Mouse (Mus musculus) heart, embryonic 13.5 days (tissue): Measurements from ENCODE around the gene Dmrt3. TPM values are rescaled to one million over a fixed set of nuclear protein-coding genes. Genes with fewer than 3 reads are reported as not detected.

Source experiments
- ATAC-seq: fragments of 200-750 bp; cut with Nextera tagmentation; 2 replicates; pipeline ENCODE4 v1.8.0; 2017; ENCODE audit warnings: moderate TSS enrichment; ENCODE audit not compliant: insufficient number of reproducible peaks, low FRiP score, low TSS enrichment; ENCODE audit errors: extremely low read depth
- H3K27ac ChIP-seq: fragments of 300-500 bp; sonication (generic); replicated peaks from 2 replicates; pipeline ENCODE4 v1.5.1; 2015; ENCODE audit warnings: moderate library complexity, mild to moderate bottlenecking, inconsistent platforms
- H3K27me3 ChIP-seq: fragments of 300-500 bp; sonication (generic); replicated peaks from 2 replicates; pipeline ENCODE4 v1.6.1; 2015; ENCODE audit warnings: mild to moderate bottlenecking, inconsistent platforms
- H3K36me3 ChIP-seq: fragments of 300-500 bp; sonication (generic); 2 replicates; pipeline ENCODE4 v1.6.1; 2015; ENCODE audit warnings: mild to moderate bottlenecking, inconsistent platforms
- H3K4me1 ChIP-seq: fragments of 300-500 bp; sonication (generic); 2 replicates; pipeline ENCODE4 v1.6.1; 2015; ENCODE audit warnings: inconsistent platforms
- H3K4me2 ChIP-seq: fragments of 300-500 bp; sonication (generic); 2 replicates; pipeline ENCODE4 v1.6.1; 2015; ENCODE audit warnings: inconsistent platforms, mild to moderate bottlenecking, moderate library complexity
- H3K4me3 ChIP-seq: fragments of 300-500 bp; sonication (generic); 2 replicates; pipeline ENCODE4 v1.5.1; 2015; ENCODE audit warnings: moderate library complexity, mild to moderate bottlenecking, inconsistent platforms
- H3K9ac ChIP-seq: fragments of 300-500 bp; sonication (generic); 2 replicates; pipeline ENCODE4 v1.6.1; 2015; ENCODE audit warnings: inconsistent platforms, mild to moderate bottlenecking, moderate library complexity
- H3K9me3 ChIP-seq: fragments of 300-500 bp; sonication (generic); 2 replicates; pipeline ENCODE4 v1.6.1; 2016; ENCODE audit warnings: inconsistent platforms
- WGBS: fragments of 180-500 bp; shearing (Covaris S2); methylation state at CpG from one replicate; pipeline ENCODE4 v1.1.7; 2015; ENCODE audit warnings: mixed read lengths; 5-methylcytosine and 5-hydroxymethylcytosine counted together
- polyA plus RNA-seq: library from polyadenylated mRNA; unstranded; fragments of >200 nt; fragmentation: Nextera tagmentation; extraction: Ambion mirVana; gene quantifications from 2 replicates; pipeline ENCODE4 v1.2.1, GENCODE M21; 2015

Dmrt3 gene
- polyA plus RNA-seq, 1 experiment from 2014 or later: 0.08 TPM

GRCm38 (mm10) chr19:25608206-25608580 is 1.9 kb upstream of the Dmrt3 start:
- peaks cover 99% of the 10 kb centered on the region for H3K27me3 ChIP-seq
- H3K4me2 ChIP-seq: no peak overlapping the region
- WGBS: 5% methylated on average over 7 of the region's 7 CpGs
- H3K9ac ChIP-seq: no peak overlapping the region
- no peak for ATAC-seq
- peaks cover 32% of the 10 kb centered on the region for H3K4me1 ChIP-seq
- H3K9me3 ChIP-seq: no peaks in the 10 kb centered on the region
- no peaks in the 10 kb centered on the region for H3K36me3 ChIP-seq
- no peak overlapping the region for H3K27ac ChIP-seq
- no peak overlapping the region for H3K4me3 ChIP-seq

GRCm38 (mm10) chr19:25608961-25609850 is 895 bp upstream of the Dmrt3 start:
- peaks cover 32% of the 10 kb centered on the region for H3K4me1 ChIP-seq
- peak overlapping the region; percentile 53; the same call in 1 of the 2 replicates for H3K4me3 ChIP-seq
- H3K9ac ChIP-seq: no peak overlapping the region
- H3K36me3 ChIP-seq: no peaks in the 10 kb centered on the region
- no peaks in the 10 kb centered on the region for H3K9me3 ChIP-seq
- H3K27me3 ChIP-seq: peaks cover 99% of the 10 kb centered on the region
- WGBS: under 1% methylated on average over 33 of the region's 33 CpGs
- no peak for ATAC-seq
- H3K4me2 ChIP-seq: no peak overlapping the region
- H3K27ac ChIP-seq: no peak overlapping the region

- Histone ChIP-seq H3K27ac (no peak overlapping the region), H3K9me3 (no peaks in the 10 kb centered on the region), H3K4me2 (peak overlapping the region; percentile 74), H3K9ac (peak overlapping the region; percentile 52; the same call in 1 of the 2 replicates), H3K27me3 (peaks cover 99% of the 10 kb centered on the region), H3K4me3 (peak overlapping the region; percentile 53), H3K36me3 (no peaks in the 10 kb centered on the region), H3K4me1 (peaks cover 25% of the 10 kb centered on the region)
- WGBS: under 1% methylated on average over 58 of the region's 71 CpGs
- no peak for ATAC-seq
Measured at GRCm38 (mm10) chr19:25610411-25611111, 460 bp downstream of the Dmrt3 start.

GRCm38 (mm10) chr19:25611116-25611515 is 1.0 kb downstream of the Dmrt3 start:
- peak overlapping the region; percentile 44 for H3K9ac ChIP-seq
- peaks cover 20% of the 10 kb centered on the region for H3K4me1 ChIP-seq
- H3K27ac ChIP-seq: no peak overlapping the region
- H3K27me3 ChIP-seq: peaks cover 99% of the 10 kb centered on the region
- H3K4me3 ChIP-seq: peak overlapping the region; percentile 53
- no peaks in the 10 kb centered on the region for H3K36me3 ChIP-seq
- peak overlapping the region; percentile 74 for H3K4me2 ChIP-seq
- no peak for ATAC-seq
- under 1% methylated on average over 42 of the region's 42 CpGs for WGBS
- H3K9me3 ChIP-seq: no peaks in the 10 kb centered on the region

GRCm38 (mm10) chr19:25611876-25612805 is 2.0 kb downstream of the Dmrt3 start:
- H3K9ac ChIP-seq: no peak overlapping the region
- no peak overlapping the region for H3K27ac ChIP-seq
- H3K4me1 ChIP-seq: peaks cover 18% of the 10 kb centered on the region
- no peaks in the 10 kb centered on the region for H3K9me3 ChIP-seq
- peaks cover 99% of the 10 kb centered on the region for H3K27me3 ChIP-seq
- 9% methylated on average over 16 of the region's 16 CpGs for WGBS
- H3K4me3 ChIP-seq: 0 out of 2 replicates have a peak overlapping the region, but pooled peaks have one; percentile 11
- no peak for ATAC-seq
- no peak overlapping the region for H3K4me2 ChIP-seq
- no peaks in the 10 kb centered on the region for H3K36me3 ChIP-seq

- Histone ChIP-seq H3K9me3 (no peaks in the 10 kb centered on the region), H3K36me3 (no peaks in the 10 kb centered on the region), H3K4me1 (peaks cover 18% of the 10 kb centered on the region), H3K27ac (no peak overlapping the region), H3K9ac (no peak overlapping the region), H3K4me3 (no peak overlapping the region), H3K4me2 (no peak overlapping the region), H3K27me3 (peaks cover 99% of the 10 kb centered on the region)
- no peak for ATAC-seq
- 10% methylated on average over 6 of the region's 6 CpGs for WGBS
Measured at GRCm38 (mm10) chr19:25612806-25613295, 2.8 kb downstream of the Dmrt3 start.

- H3K4me2 ChIP-seq: no peak overlapping the region
- 8% methylated on average over 13 of the region's 13 CpGs for WGBS
- peaks cover 18% of the 10 kb centered on the region for H3K4me1 ChIP-seq
- H3K9ac ChIP-seq: no peak overlapping the region
- no peaks in the 10 kb centered on the region for H3K36me3 ChIP-seq
- H3K9me3 ChIP-seq: no peaks in the 10 kb centered on the region
- H3K27ac ChIP-seq: no peak overlapping the region
- ATAC-seq: no peak
- peaks cover 99% of the 10 kb centered on the region for H3K27me3 ChIP-seq
- no peak overlapping the region for H3K4me3 ChIP-seq
Measured at GRCm38 (mm10) chr19:25613476-25614300, 3.6 kb downstream of the Dmrt3 start.

- Histone ChIP-seq H3K27ac (no peak overlapping the region), H3K4me1 (peaks cover 6% of the 10 kb centered on the region), H3K36me3 (no peaks in the 10 kb centered on the region), H3K4me3 (no peak overlapping the region), H3K9me3 (no peaks in the 10 kb centered on the region), H3K27me3 (peaks cover 100% of the 10 kb centered on the region), H3K4me2 (no peak overlapping the region), H3K9ac (no peak overlapping the region)
- ATAC-seq: no peak
- WGBS: 31% methylated on average over 6 of the region's 6 CpGs
Measured at GRCm38 (mm10) chr19:25615889-25616288, 5.8 kb downstream of the Dmrt3 start.

- no peaks in the 10 kb centered on the region for H3K36me3 ChIP-seq
- WGBS: 28% methylated on average over 54 of the region's 54 CpGs
- H3K4me1 ChIP-seq: peaks cover 8% of the 10 kb centered on the region; the same call in 1 of the 2 replicates
- peak overlapping the region; percentile 42 for H3K4me3 ChIP-seq
- no peaks in the 10 kb centered on the region for H3K9me3 ChIP-seq
- no peak overlapping the region for H3K27ac ChIP-seq
- H3K27me3 ChIP-seq: peaks cover 94% of the 10 kb centered on the region
- ATAC-seq: no peak
- peak overlapping the region; percentile 64; the same call in 1 of the 2 replicates for H3K9ac ChIP-seq
- H3K4me2 ChIP-seq: peak overlapping the region; percentile 71
Measured at GRCm38 (mm10) chr19:25622291-25623251, 12.5 kb downstream of the Dmrt3 start.
